Mouse (Mus musculus) ES-Bruce4 (cell line): ENCODE measurements around the gene 1700031F05Rik. TPM values are rescaled to one million over a fixed set of nuclear protein-coding genes. Genes with fewer than 3 reads are reported as not detected.
"Not testable (repeated sequence)": the region's sequence is repeated elsewhere in the genome, so short reads cannot be mapped to it uniquely, and the experiment has no call there.

Experiments
- H3K27ac ChIP-seq: 2 replicates; pipeline ENCODE4 v1.5.1; 2012; ENCODE audit warnings: low read length, inconsistent platforms; ENCODE audit not compliant: insufficient read depth
- H3K27me3 ChIP-seq: 2 replicates; pipeline ENCODE4 v1.6.1; 2012; ENCODE audit warnings: mild to moderate bottlenecking, low read length, inconsistent platforms; ENCODE audit not compliant: control insufficient read depth, poor library complexity, insufficient read depth, severe bottlenecking
- H3K36me3 ChIP-seq: 2 replicates; pipeline ENCODE4 v1.6.1; 2012; ENCODE audit warnings: inconsistent platforms, mild to moderate bottlenecking, low read length, moderate library complexity; ENCODE audit not compliant: control insufficient read depth, poor library complexity, insufficient read depth, severe bottlenecking
- H3K4me1 ChIP-seq: one replicate; pipeline ENCODE4 v1.8.1; 2011; ENCODE audit warnings: low read length; ENCODE audit not compliant: control insufficient read depth, insufficient read depth
- H3K4me3 ChIP-seq: 2 replicates; pipeline ENCODE4 v1.5.1; 2011; ENCODE audit warnings: low read depth, mild to moderate bottlenecking, low read length
- H3K9ac ChIP-seq: 2 replicates; pipeline ENCODE4 v1.6.1; 2012; ENCODE audit warnings: low read depth, mild to moderate bottlenecking, inconsistent platforms; ENCODE audit not compliant: poor library complexity, severe bottlenecking
- H3K9me3 ChIP-seq: replicated peaks from 2 replicates; pipeline ENCODE4 v1.6.1; 2012; ENCODE audit warnings: mild to moderate bottlenecking, low read length, inconsistent platforms; ENCODE audit not compliant: control insufficient read depth, poor library complexity, insufficient read depth, severe bottlenecking
- CTCF ChIP-seq: IDR thresholded peaks from one replicate; pipeline ENCODE4 v1.8.1; 2011; ENCODE audit warnings: low read depth, low read length
- EP300 ChIP-seq: IDR thresholded peaks from 2 replicates; pipeline ENCODE4 v1.6.1; 2011; ENCODE audit warnings: low read depth, low read length; ENCODE audit not compliant: insufficient read depth
- POLR2A ChIP-seq: IDR thresholded peaks from one replicate; pipeline ENCODE4 v1.8.1; 2011; ENCODE audit warnings: low read length; ENCODE audit not compliant: insufficient read depth
- polyA plus RNA-seq: library from polyadenylated mRNA; stranded (reverse); fragments of >200 nt; gene quantifications from 2 replicates; pipeline ENCODE4 v1.2.4, GENCODE M21; 2011; ENCODE audit warnings: low read depth; ENCODE audit not compliant: missing spikeins, insufficient read depth, insufficient read length

1700031F05Rik gene
- not detected in 2 replicates for polyA plus RNA-seq

- H3K9me3 ChIP-seq: no peaks in the 10 kb centered on the region
- no peak within 1 kb of the TSS for H3K27ac ChIP-seq
- no peaks in the 10 kb centered on the region for H3K4me1 ChIP-seq
- no peak within 1 kb of the TSS for H3K4me3 ChIP-seq
- TF ChIP-seq POLR2A (no peak), EP300 (no peak), CTCF (no peak)
- H3K27me3 ChIP-seq: no peaks in the 10 kb centered on the region
- H3K9ac ChIP-seq: no peak within 1 kb of the TSS
- no peaks in the 10 kb centered on the region for H3K36me3 ChIP-seq
Observed at GRCm38 (mm10) chrX:102867871-102868270, at the start of gene 1700031F05Rik. TSS of gene 1700031F05Rik (minus strand) at chrX:102867971.

GRCm38 (mm10) chrX:102914823-102915222 lies 47.1 kb upstream of the 1700031F05Rik start:
- H3K36me3 ChIP-seq, H3K9me3 ChIP-seq, H3K27ac ChIP-seq, H3K4me1 ChIP-seq, H3K27me3 ChIP-seq, H3K4me3 ChIP-seq, H3K9ac ChIP-seq: not testable (repeated sequence)

- not testable (repeated sequence) for H3K27ac ChIP-seq, H3K9ac ChIP-seq, H3K36me3 ChIP-seq, H3K9me3 ChIP-seq, H3K4me3 ChIP-seq, H3K4me1 ChIP-seq, H3K27me3 ChIP-seq
Observed at GRCm38 (mm10) chrX:102908587-102908986, 40.8 kb upstream of the 1700031F05Rik start, which contains the start of the genes Dmrtc1a and 1700011M02Rik. TSS of gene Dmrtc1a (minus strand) at chrX:102908687. TSS of gene 1700011M02Rik (plus strand) at chrX:102908905.

DNA sequence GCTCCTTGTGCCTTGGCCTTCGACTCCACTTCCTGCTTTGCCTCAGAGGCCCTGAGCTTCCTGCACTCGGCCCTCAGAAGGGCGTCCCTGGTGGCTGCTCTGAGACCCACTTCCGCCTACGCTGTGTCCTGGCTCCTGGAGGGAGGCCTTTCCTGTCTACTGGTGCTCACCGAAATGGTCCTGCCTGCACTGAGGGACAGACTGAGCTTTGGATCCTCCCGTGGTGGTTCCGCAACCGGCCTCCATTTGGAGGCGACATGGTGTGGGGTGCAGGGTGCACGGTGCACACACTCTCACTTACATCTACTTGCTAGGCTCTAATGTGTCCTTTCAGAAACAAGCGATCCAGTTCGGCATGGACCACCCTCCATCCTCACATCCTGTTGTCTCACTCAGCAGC lies 13.3 kb downstream of the 1700031F05Rik start, which contains the start of gene Dmrtc1c2:
TSS of gene Dmrtc1c2 (minus strand) at position 101 of the 400 bp plus-strand sequence.
- not testable (repeated sequence) for H3K4me1 ChIP-seq, H3K27me3 ChIP-seq, H3K36me3 ChIP-seq, H3K9ac ChIP-seq, H3K27ac ChIP-seq, H3K4me3 ChIP-seq, H3K9me3 ChIP-seq

DNA sequence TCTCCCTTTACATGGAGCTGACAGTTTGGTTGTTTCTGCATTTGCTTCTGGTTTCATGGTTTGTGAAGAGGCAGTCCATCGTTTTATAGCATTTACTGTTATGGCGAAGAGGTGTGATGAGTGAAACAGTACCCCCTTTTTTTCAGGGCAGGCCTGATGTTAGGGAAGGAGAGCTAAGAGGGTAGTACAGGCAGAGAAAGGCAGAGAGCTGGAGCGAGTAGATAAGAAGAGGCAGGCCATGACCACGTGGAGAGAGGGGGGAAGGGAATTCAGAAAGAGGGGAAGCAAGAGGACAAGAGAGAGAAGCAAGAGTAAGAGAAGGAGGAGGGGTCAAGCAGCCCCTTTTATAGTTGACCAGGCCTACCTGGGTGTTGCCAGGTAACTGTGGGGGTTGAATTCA lies 55.5 kb downstream of the 1700031F05Rik start:
- H3K4me3 ChIP-seq: no peak overlapping the region
- H3K4me1 ChIP-seq: no peaks in the 10 kb centered on the region
- H3K36me3 ChIP-seq: no peaks in the 10 kb centered on the region
- H3K9ac ChIP-seq: no peak overlapping the region
- H3K9me3 ChIP-seq: no peaks in the 10 kb centered on the region
- no peak overlapping the region for H3K27ac ChIP-seq
- H3K27me3 ChIP-seq: no peaks in the 10 kb centered on the region
- no peak for TF ChIP-seq EP300
- no peak for TF ChIP-seq CTCF
- no peak for TF ChIP-seq POLR2A

Other genes starting within 250 kb of the 1700031F05Rik start
- gene Phka1, start 223.7 kb downstream of the 1700031F05Rik start, polyA plus RNA-seq: 7.9 and 8.3 TPM in 2 replicates
- not detected in 2 replicates for gene Gm3880, start 181.0 kb downstream of the 1700031F05Rik start, polyA plus RNA-seq
- gene Gm9112, start 160.3 kb downstream of the 1700031F05Rik start, polyA plus RNA-seq: 1.5 and 2.1 TPM in 2 replicates
- not detected in 2 replicates for gene Dmrtc1b, start 160.1 kb downstream of the 1700031F05Rik start, polyA plus RNA-seq
- gene Dmrtc1c1, start 65.0 kb downstream of the 1700031F05Rik start, polyA plus RNA-seq: not detected in 2 replicates
- gene Dmrtc1c2, start 13.4 kb downstream of the 1700031F05Rik start, polyA plus RNA-seq: 1.0 and 1.5 TPM in 2 replicates
- not detected in 2 replicates for gene Dmrtc1a, start 40.7 kb upstream of the 1700031F05Rik start, polyA plus RNA-seq
- not detected in 2 replicates for gene 1700011M02Rik, start 40.9 kb upstream of the 1700031F05Rik start, polyA plus RNA-seq
- not detected in 2 replicates for gene 1700018G05Rik, start 60.4 kb upstream of the 1700031F05Rik start, polyA plus RNA-seq